11 mouse cellular contexts compared by ENCODE assay signal in the genomic region with DNA sequence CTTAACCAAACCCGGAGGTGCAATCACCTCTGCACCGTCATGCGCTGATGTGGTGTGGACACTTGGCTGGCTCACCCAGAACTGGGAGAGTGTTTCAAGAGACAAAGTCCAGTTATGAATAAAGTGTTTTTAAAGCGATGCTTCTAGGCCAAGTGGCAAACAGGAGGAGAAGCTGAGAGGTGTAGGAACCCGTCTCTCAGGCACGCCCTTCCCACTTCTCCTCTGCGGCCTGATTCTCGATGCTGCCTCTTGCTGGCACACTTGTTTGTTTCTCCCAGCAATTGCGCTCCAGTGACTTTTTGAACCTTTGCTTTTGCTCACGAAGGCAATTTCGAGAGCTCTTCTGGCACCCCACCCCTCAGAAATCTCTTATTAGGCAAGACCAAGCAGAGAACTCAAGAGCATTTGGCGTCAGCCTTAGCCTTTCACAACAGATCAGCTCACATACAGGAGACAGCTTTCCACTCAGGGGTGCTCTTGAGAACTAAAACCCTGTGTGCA.
DNase-seq lines count a peak whose midpoint lies in the region; ATAC-seq lines count a peak whose summit lies in the region.
"Had no signal": no experiment of that assay in that cellular context is flagged by ENCODE, and none has a peak within 500 bp of the region (broad histone marks: within the 10 kb centered on the region; RNA-seq: fewer than 3 reads in every experiment).

No protein-coding gene starts in this region.

- no peak overlapping the region for H3K9ac ChIP-seq in kidney, embryonic 16.5 days (replicated peaks; ENCODE audit: low read length)
- H3K9ac ChIP-seq: limb, embryonic 12.5 days had no signal

- H3K36me3 ChIP-seq in kidney, embryonic 16.5 days (ENCODE audit: insufficient read depth, low read length) = peaks cover 12% of the 10 kb centered on the region; the same call in 1 of the 2 replicates
- H3K36me3 ChIP-seq in midbrain, embryonic 10.5 days = peaks cover 24% of the 10 kb centered on the region; the same call in 1 of the 2 replicates
- H3K36me3 ChIP-seq: limb, embryonic 12.5 days had no signal

- H3K4me1 ChIP-seq in kidney, embryonic 16.5 days (ENCODE audit: insufficient read depth, low read length) = no peaks in the 10 kb centered on the region
- H3K4me1 ChIP-seq in midbrain, embryonic 10.5 days = peaks cover 6% of the 10 kb centered on the region

- H3K4me2 ChIP-seq in kidney, embryonic 16.5 days (replicated peaks; ENCODE audit: low read depth, low read length) = no peak overlapping the region
- H3K4me2 ChIP-seq: limb, embryonic 12.5 days had no signal

- H3K9me3 ChIP-seq in kidney, embryonic 16.5 days (ENCODE audit: low read length) = no peaks in the 10 kb centered on the region
- H3K9me3 ChIP-seq in midbrain, embryonic 10.5 days (replicated peaks) = no peaks in the 10 kb centered on the region
- H3K9me3 ChIP-seq: hindbrain, embryonic 10.5 days; limb, embryonic 12.5 days had no signal

- no peak for ATAC-seq in kidney, embryonic 16.5 days (ENCODE audit: low FRiP score, low TSS enrichment)

- 77% methylated on average over 12 of the region's 12 CpGs for WGBS in kidney, embryonic 16.5 days
- 88% methylated on average over 12 of the region's 12 CpGs for WGBS in midbrain, embryonic 10.5 days

- DNase-seq in kidney, adult 8-10 months = peak; percentile 68 to 73
- peak; percentile 47 for DNase-seq in fibroblast of lung, adult 2 months (ENCODE audit: low read depth)
- DNase-seq in kidney, postnatal 14 days = peak; percentile 60
- peak; percentile 95 for DNase-seq in lung, postnatal 36 days
- no peak for DNase-seq in spleen, adult 18-20 months
- DNase-seq in frontal cortex, postnatal 10 days (ENCODE audit: low spot score in 2 of 2) = no peak
- no peak for DNase-seq in midbrain, embryonic 10.5 days (ENCODE audit: low spot score)
- DNase-seq: retina, postnatal 1 day had no signal

- H3K27ac ChIP-seq in kidney, embryonic 16.5 days (ENCODE audit: low read length) = no peak overlapping the region
- H3K27ac ChIP-seq in midbrain, embryonic 10.5 days (replicated peaks) = no peak overlapping the region
- H3K27ac ChIP-seq: hindbrain, embryonic 10.5 days; limb, embryonic 12.5 days had no signal

- no peak overlapping the region for H3K4me3 ChIP-seq in kidney, embryonic 16.5 days (ENCODE audit: low read length)
- no peak overlapping the region for H3K4me3 ChIP-seq in midbrain, embryonic 10.5 days
- H3K4me3 ChIP-seq: hindbrain, embryonic 10.5 days; limb, embryonic 12.5 days had no signal

- H3K27me3 ChIP-seq in kidney, embryonic 16.5 days (ENCODE audit: insufficient read depth, low read length) = no peaks in the 10 kb centered on the region
- H3K27me3 ChIP-seq in midbrain, embryonic 10.5 days (ENCODE audit: low read depth, poor library complexity, severe bottlenecking) = no peaks in the 10 kb centered on the region
- H3K27me3 ChIP-seq: limb, embryonic 12.5 days had no signal

Comparison
In these comparisons a context has a peak if more than half of its experiments do, and no peak if none do; other contexts are left out.
1. DNase-seq: peak in kidney, adult 8-10 months (2 of 2), fibroblast of lung, adult 2 months (single experiment), kidney, postnatal 14 days (single experiment) and lung, postnatal 36 days (single experiment); none in spleen, adult 18-20 months (0 of 2), frontal cortex, postnatal 10 days (0 of 2) and midbrain, embryonic 10.5 days (single experiment).